In genomic region chr17:56990966-56991365, GRCm38 (mm10) we compare ENCODE assay signal across 1 mouse cellular context.
TF ChIP-seq lines count a peak whose summit lies in the region.

No protein-coding gene starts in this region.

TF ChIP-seq in CH12.LX, 34 proteins besides CTCF, POLR2A, EP300 and RAD21 (continued from another document):
- TF ChIP-seq USF2 (conservative IDR thresholded peaks at IDR 0.05; ENCODE audit: low read depth, low read length) (no peak), ZMIZ1 (IDR thresholded peaks at IDR 0.05; ENCODE audit: low read depth, low read length) (no peak), JUND (conservative IDR thresholded peaks at IDR 0.05; ENCODE audit: low read depth, low read length) (no peak), JUN (IDR thresholded peaks at IDR 0.05; ENCODE audit: insufficient read depth, low read depth, low read length) (no peak), NRF1 (IDR thresholded peaks at IDR 0.05; ENCODE audit: low read depth, low read length) (no peak), MAFK (IDR thresholded peaks at IDR 0.05; ENCODE audit: insufficient replicate concordance, low read length) (no peak), HCFC1 (IDR thresholded peaks at IDR 0.05; ENCODE audit: low read depth, low read length) (no peak), CHD2 (IDR thresholded peaks at IDR 0.05; ENCODE audit: low read length) (no peak), ELF1 (IDR thresholded peaks at IDR 0.05; ENCODE audit: low read depth, low read length) (no peak), USF1 (IDR thresholded peaks at IDR 0.05; ENCODE audit: low read depth, low read length) (no peak), GABPA (IDR thresholded peaks at IDR 0.05; ENCODE audit: insufficient replicate concordance, low read depth, low read length) (no peak), PAX5 (IDR thresholded peaks at IDR 0.05; ENCODE audit: low read length) (no peak), UBTF (IDR thresholded peaks at IDR 0.05; ENCODE audit: low read depth, low read length) (no peak), ZKSCAN1 (IDR thresholded peaks at IDR 0.05; ENCODE audit: borderline replicate concordance, low read depth, low read length) (no peak)
